Mouse (Mus musculus) myocyte (in vitro differentiated cells): ENCODE measurements around the gene Mcf2l. TPM values are rescaled to one million over a fixed set of nuclear protein-coding genes. Genes with fewer than 3 reads are reported as not detected.

Experiments used
- H3K27me3 ChIP-seq: one replicate; pipeline ENCODE4 v1.6.1; 2011; ENCODE audit not compliant: control insufficient read depth, insufficient read depth, insufficient read length
- H3K36me3 ChIP-seq: one replicate; pipeline ENCODE4 v1.6.1; 2011; ENCODE audit not compliant: control insufficient read depth, insufficient read depth
- H3K4me2 ChIP-seq: one replicate; pipeline ENCODE4 v1.6.1; 2011; ENCODE audit warnings: low read depth, control low read depth
- H3K4me3 ChIP-seq: one replicate; pipeline ENCODE4 v1.5.1; 2011; ENCODE audit warnings: mild to moderate bottlenecking, control low read depth, moderate library complexity
- H3K79me2 ChIP-seq: one replicate; pipeline ENCODE4 v1.6.1; 2011; ENCODE audit not compliant: control insufficient read depth, insufficient read depth
- H3ac ChIP-seq: one replicate; pipeline ENCODE4 v1.6.1; 2011; ENCODE audit not compliant: control insufficient read depth, insufficient read length
- CEBPB ChIP-seq: IDR thresholded peaks from 2 replicates; pipeline ENCODE4 v1.6.1; 2011; ENCODE audit warnings: mild to moderate bottlenecking, moderate library complexity; ENCODE audit not compliant: poor library complexity, insufficient read depth, severe bottlenecking
- E2F4 ChIP-seq: IDR thresholded peaks from one replicate; pipeline ENCODE4 v1.6.1; 2011; ENCODE audit warnings: mild to moderate bottlenecking, control low read depth, moderate library complexity; ENCODE audit not compliant: insufficient read depth
- MAX ChIP-seq: IDR thresholded peaks from one replicate; pipeline ENCODE4 v1.6.1; 2011; ENCODE audit warnings: low read depth, mild to moderate bottlenecking, control low read depth
- MYOD1 ChIP-seq, 3 experiments: IDR thresholded peaks; one replicate each; pipeline ENCODE4 v1.6.1; 2011; ENCODE audit warnings: control low read depth in 2 of 3, low read depth in 2 of 3, mild to moderate bottlenecking in 2 of 3, moderate library complexity in 1 of 3; ENCODE audit not compliant: insufficient read length in 2 of 3, control insufficient read depth in 1 of 3
- MYOG ChIP-seq, 3 experiments: IDR thresholded peaks; one replicate each; pipeline ENCODE4 v1.6.1; 2011; ENCODE audit warnings: control low read depth in 2 of 3, low read depth in 2 of 3, mild to moderate bottlenecking in 2 of 3; ENCODE audit not compliant: insufficient read length in 2 of 3, control insufficient read depth in 1 of 3, insufficient read depth in 1 of 3
- POLR2A ChIP-seq: IDR thresholded peaks from one replicate; pipeline ENCODE4 v1.6.1; 2011; ENCODE audit warnings: low read depth, mild to moderate bottlenecking, control low read depth, moderate library complexity; ENCODE audit not compliant: insufficient read length
- POLR2AphosphoS2 ChIP-seq: IDR thresholded peaks from one replicate; pipeline ENCODE4 v1.6.1; 2011; ENCODE audit warnings: low read depth, control low read depth; ENCODE audit not compliant: insufficient read length
- REST ChIP-seq: IDR thresholded peaks from one replicate; pipeline ENCODE4 v1.6.1; 2011; ENCODE audit warnings: mild to moderate bottlenecking, control low read depth, moderate library complexity; ENCODE audit not compliant: insufficient read depth, insufficient read length
- SRF ChIP-seq: IDR thresholded peaks from one replicate; pipeline ENCODE4 v1.6.1; 2011; ENCODE audit warnings: low read depth; ENCODE audit not compliant: control insufficient read depth, insufficient read length
- TCF12 ChIP-seq: IDR thresholded peaks from one replicate; pipeline ENCODE4 v1.6.1; 2011; ENCODE audit warnings: mild to moderate bottlenecking, control low read depth; ENCODE audit not compliant: poor library complexity, insufficient read depth, severe bottlenecking
- TCF3 ChIP-seq: IDR thresholded peaks from one replicate; pipeline ENCODE4 v1.6.1; 2011; ENCODE audit warnings: low read depth, control low read depth; ENCODE audit not compliant: insufficient read length
- USF1 ChIP-seq: IDR thresholded peaks from one replicate; pipeline ENCODE4 v1.6.1; 2011; ENCODE audit warnings: low read depth, mild to moderate bottlenecking, control low read depth, moderate library complexity
- polyA plus RNA-seq: library from polyadenylated mRNA; unstranded; fragments of >200 nt; fragmentation: generic; extraction: Trizol; gene quantifications from one replicate; pipeline ENCODE4 v1.2.1, GENCODE M21; 2012; ENCODE audit warnings: missing spikeins

Mcf2l gene
- polyA plus RNA-seq, 1 experiment: 1.2 TPM

DNA sequence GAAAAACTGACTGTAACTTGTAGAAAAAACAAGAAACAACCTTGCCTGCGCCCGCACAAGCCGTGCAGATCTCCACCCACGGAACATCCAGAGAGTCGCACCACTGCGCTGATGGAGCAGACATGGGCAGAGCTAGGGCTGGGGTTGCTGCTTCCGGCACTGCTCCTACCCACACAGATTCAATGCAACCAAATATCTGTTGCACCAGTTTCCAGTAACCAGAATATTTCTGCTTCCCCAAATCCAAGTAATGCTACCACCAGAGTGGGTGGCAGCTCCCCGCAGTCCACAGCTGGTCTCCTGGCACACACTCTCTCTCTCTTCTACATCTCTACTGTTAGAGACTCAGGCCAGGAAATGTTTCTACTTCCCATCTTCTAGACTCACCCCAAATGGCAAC, 148.2 kb downstream of the Mcf2l start:
- Histone ChIP-seq H3ac (no peak overlapping the region), H3K4me3 (no peak overlapping the region), H3K27me3 (peaks cover 41% of the 10 kb centered on the region), H3K36me3 (no peaks in the 10 kb centered on the region), H3K79me2 (no peaks in the 10 kb centered on the region), H3K4me2 (no peak overlapping the region)
- TF ChIP-seq REST (no peak), POLR2A (no peak), SRF (no peak), TCF12 (no peak), TCF3 (no peak), E2F4 (no peak), CEBPB (no peak), MYOG (IDR thresholded peaks at IDR 0.05; ENCODE audit: control insufficient read depth in 1 of 3, insufficient read depth in 1 of 3, insufficient read length in 2 of 3, low read depth in 2 of 3) (no peak), MYOD1 (IDR thresholded peaks at IDR 0.05; ENCODE audit: control insufficient read depth in 1 of 3, insufficient read length in 2 of 3, low read depth in 2 of 3) (no peak), POLR2AphosphoS2 (no peak), USF1 (no peak), MAX (no peak)

DNA sequence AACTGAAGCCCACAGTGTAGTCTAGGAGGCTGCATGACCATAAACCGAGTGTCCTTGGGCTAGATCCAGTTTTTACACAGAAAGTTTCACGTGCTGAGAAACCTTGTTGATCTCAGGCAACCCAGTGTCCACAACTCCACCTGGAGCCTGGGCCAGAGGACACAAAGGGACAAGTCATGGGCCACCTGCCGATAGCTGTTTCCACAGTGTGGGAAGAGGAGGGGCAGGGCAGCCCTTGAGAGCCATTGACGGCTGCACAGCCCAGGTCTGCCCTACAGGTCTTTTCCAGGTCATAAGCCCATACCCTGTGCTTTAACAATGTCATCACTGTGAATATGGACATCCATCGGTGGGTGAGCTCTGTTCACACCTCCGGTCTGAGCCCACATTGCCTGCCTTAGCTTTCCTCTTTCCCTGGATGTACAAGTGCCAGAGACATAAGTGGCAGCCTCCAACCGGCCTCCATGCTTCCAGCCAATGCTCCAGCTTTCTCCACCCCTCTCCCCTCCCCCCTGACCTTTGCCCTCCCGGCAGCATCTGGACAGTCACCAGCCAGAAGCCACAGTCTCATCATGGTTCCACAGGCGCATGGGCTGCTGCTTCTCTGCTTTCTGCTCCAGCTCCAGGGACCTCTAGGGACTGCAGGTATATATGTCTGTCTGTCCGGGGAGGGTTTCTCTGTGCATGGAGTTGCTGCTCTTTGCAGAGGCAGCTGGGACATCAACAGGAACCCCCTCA, 152.1 kb downstream of the Mcf2l start, which contains the start of gene F7:
F7 (plus strand) TSS at position 548 of the 738 bp plus-strand sequence.
- Histone ChIP-seq H3K4me2 (no peak within 1 kb of the TSS), H3K4me3 (no peak within 1 kb of the TSS), H3K79me2 (no peaks in the 10 kb centered on the region), H3K36me3 (no peaks in the 10 kb centered on the region), H3ac (no peak within 1 kb of the TSS), H3K27me3 (peaks cover 22% of the 10 kb centered on the region)
- no peak for TF ChIP-seq REST
- no peak for TF ChIP-seq TCF3
- no peak for TF ChIP-seq USF1
- TF ChIP-seq POLR2A: no peak
- no peak for TF ChIP-seq MYOG (IDR thresholded peaks at IDR 0.05; ENCODE audit: control insufficient read depth in 1 of 3, insufficient read depth in 1 of 3, insufficient read length in 2 of 3, low read depth in 2 of 3)
- TF ChIP-seq E2F4: no peak
- TF ChIP-seq CEBPB: no peak
- no peak for TF ChIP-seq POLR2AphosphoS2
- TF ChIP-seq MAX: no peak
- no peak for TF ChIP-seq MYOD1 (IDR thresholded peaks at IDR 0.05; ENCODE audit: control insufficient read depth in 1 of 3, insufficient read length in 2 of 3, low read depth in 2 of 3)
- no peak for TF ChIP-seq TCF12
- no peak for TF ChIP-seq SRF

DNA sequence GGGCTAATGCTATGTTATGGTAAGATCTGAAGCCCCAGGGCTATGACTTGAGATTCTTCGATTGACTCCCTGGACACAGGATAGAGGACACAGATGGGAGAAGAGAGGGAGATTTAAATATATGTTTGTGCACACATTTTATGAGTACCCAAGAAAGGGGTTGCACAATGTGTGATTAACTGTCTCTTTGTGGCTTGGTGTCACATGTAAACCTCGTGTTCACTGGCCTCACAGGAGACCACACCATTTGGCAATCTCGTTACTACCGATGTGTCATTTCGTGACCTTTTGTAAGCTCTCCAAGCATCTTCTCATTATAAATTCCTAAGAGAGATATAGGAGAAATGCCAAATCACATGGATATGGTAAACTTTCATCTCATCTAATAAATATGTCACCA, 154.0 kb downstream of the Mcf2l start:
- Histone ChIP-seq H3K4me3 (no peak overlapping the region), H3ac (no peak overlapping the region), H3K27me3 (peaks cover 33% of the 10 kb centered on the region), H3K79me2 (no peaks in the 10 kb centered on the region), H3K36me3 (no peaks in the 10 kb centered on the region), H3K4me2 (no peak overlapping the region)
- TF ChIP-seq TCF3: no peak
- TF ChIP-seq TCF12: no peak
- no peak for TF ChIP-seq E2F4
- TF ChIP-seq CEBPB: no peak
- no peak for TF ChIP-seq REST

DNA sequence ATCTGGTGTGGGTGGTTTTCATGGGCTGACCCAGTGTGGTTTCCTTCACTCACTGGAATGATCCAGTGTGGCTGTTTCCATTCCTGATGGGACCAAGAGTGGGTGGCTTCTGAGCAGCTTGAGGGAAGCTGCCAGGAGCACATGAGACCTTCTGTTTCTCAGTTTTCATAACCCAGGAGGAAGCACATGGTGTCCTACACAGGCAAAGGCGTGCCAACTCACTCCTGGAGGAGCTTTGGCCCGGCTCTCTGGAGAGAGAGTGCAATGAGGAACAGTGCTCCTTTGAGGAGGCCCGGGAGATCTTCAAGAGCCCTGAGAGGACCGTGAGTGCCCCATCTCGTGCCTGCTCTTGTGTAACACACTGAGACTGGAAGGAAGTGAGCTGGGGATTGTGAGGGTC, 154.9 kb downstream of the Mcf2l start:
- no peaks in the 10 kb centered on the region for H3K79me2 ChIP-seq
- H3K4me2 ChIP-seq: no peak overlapping the region
- H3ac ChIP-seq: no peak overlapping the region
- H3K27me3 ChIP-seq: peaks cover 40% of the 10 kb centered on the region
- no peak for TF ChIP-seq POLR2AphosphoS2
- TF ChIP-seq SRF: no peak
- no peak for TF ChIP-seq CEBPB
- TF ChIP-seq POLR2A: no peak
- TF ChIP-seq REST: no peak
- TF ChIP-seq MYOD1 (IDR thresholded peaks at IDR 0.05; ENCODE audit: control insufficient read depth in 1 of 3, insufficient read length in 2 of 3, low read depth in 2 of 3): no peak
- no peak for TF ChIP-seq TCF3
- TF ChIP-seq MYOG (IDR thresholded peaks at IDR 0.05; ENCODE audit: control insufficient read depth in 1 of 3, insufficient read depth in 1 of 3, insufficient read length in 2 of 3, low read depth in 2 of 3): no peak
- TF ChIP-seq E2F4: no peak
- TF ChIP-seq TCF12: no peak
- TF ChIP-seq USF1: no peak
- no peak for TF ChIP-seq MAX
- no peak overlapping the region for H3K4me3 ChIP-seq
- no peaks in the 10 kb centered on the region for H3K36me3 ChIP-seq

DNA sequence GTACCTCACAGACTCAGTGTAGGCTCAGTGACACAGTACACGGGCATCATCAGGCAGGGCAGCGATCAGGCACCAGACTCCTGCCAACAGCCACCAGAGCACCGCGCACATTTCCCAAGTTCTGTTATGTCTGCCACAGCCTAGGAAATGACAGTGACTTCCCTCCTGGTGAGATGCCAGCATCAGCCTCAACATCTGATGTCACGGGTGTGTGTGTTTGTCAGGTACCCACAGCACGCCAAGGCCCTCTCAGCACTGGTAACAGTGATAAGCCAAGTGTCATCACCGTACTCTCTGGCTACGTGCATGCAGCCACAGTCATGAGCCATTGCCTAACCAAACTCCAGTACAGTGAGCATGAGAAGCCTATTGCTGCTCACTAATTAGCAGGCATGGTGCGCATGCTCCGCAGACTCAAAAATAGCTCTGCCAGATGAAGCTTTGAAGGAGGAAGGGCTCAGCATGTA, 162.8 kb downstream of the Mcf2l start:
- H3K4me2 ChIP-seq: no peak overlapping the region
- no peak overlapping the region for H3ac ChIP-seq
- H3K27me3 ChIP-seq: peaks cover 73% of the 10 kb centered on the region
- TF ChIP-seq TCF12 (no peak), E2F4 (no peak), POLR2A (no peak), REST (no peak), SRF (no peak), POLR2AphosphoS2 (no peak), USF1 (no peak), TCF3 (no peak), MAX (no peak), MYOD1 (IDR thresholded peaks at IDR 0.05; ENCODE audit: control insufficient read depth in 1 of 3, insufficient read length in 2 of 3, low read depth in 2 of 3) (no peak), MYOG (IDR thresholded peaks at IDR 0.05; ENCODE audit: control insufficient read depth in 1 of 3, insufficient read depth in 1 of 3, insufficient read length in 2 of 3, low read depth in 2 of 3) (no peak), CEBPB (no peak)
- H3K79me2 ChIP-seq: no peaks in the 10 kb centered on the region
- no peaks in the 10 kb centered on the region for H3K36me3 ChIP-seq
- H3K4me3 ChIP-seq: no peak overlapping the region
